Mouse (Mus musculus): ENCODE measurements at regions not wholly inside any gene's neighbourhood (a gene's known extent, or its start where the extent isn't known, plus 50 kb on each side); places are given as distances from the start of the nearest gene placed in this dataset.

- no peak overlapping the region for H3K9ac ChIP-seq (ENCODE audit: low read length)
- WGBS: 84% methylated on average over 4 of the region's 4 CpGs
- H3K36me3 ChIP-seq (ENCODE audit: control insufficient read depth, insufficient read depth, low read length): no peaks in the 10 kb centered on the region
- ATAC-seq (ENCODE audit: low FRiP score, low TSS enrichment) (no peak), DNase-seq (ENCODE audit: low spot score) (no peak)
- no peak for TF ChIP-seq CTCF (IDR thresholded peaks at IDR 0.05; ENCODE audit: low read depth)
- TF ChIP-seq EP300 (optimal IDR thresholded peaks at IDR 0.05): no peak
- no peak overlapping the region for H3K27ac ChIP-seq (replicated peaks)
- H3K4me2 ChIP-seq (replicated peaks; ENCODE audit: low read depth): no peak overlapping the region
- H3K4me1 ChIP-seq (replicated peaks; ENCODE audit: control insufficient read depth, insufficient read depth): no peaks in the 10 kb centered on the region; the same call in 1 of the 2 replicates
- 0 out of 2 replicates have a peak, but pooled peaks cover 2% of the 10 kb centered on the region for H3K9me3 ChIP-seq (ENCODE audit: control insufficient read depth, low read length)
- H3K27me3 ChIP-seq (ENCODE audit: control insufficient read depth, insufficient read depth, low read length): no peaks in the 10 kb centered on the region
- H3K4me3 ChIP-seq (ENCODE audit: low read depth, low read length): no peak overlapping the region
Observed at GRCm38 (mm10) chr17:88326740-88327123, 113.8 kb upstream of the Foxn2 start.

- H3K27ac ChIP-seq (replicated peaks): no peak overlapping the region
- ATAC-seq (ENCODE audit: low FRiP score, low TSS enrichment): no peak
- no peak overlapping the region for H3K4me3 ChIP-seq (ENCODE audit: low read depth, low read length)
- H3K9me3 ChIP-seq (ENCODE audit: control insufficient read depth, low read length): 0 out of 2 replicates have a peak, but pooled peaks cover 2% of the 10 kb centered on the region
- no peak overlapping the region for H3K4me2 ChIP-seq (replicated peaks; ENCODE audit: low read depth)
- no peaks in the 10 kb centered on the region for H3K36me3 ChIP-seq (ENCODE audit: control insufficient read depth, insufficient read depth, low read length)
- no peak for TF ChIP-seq EP300 (optimal IDR thresholded peaks at IDR 0.05)
- no peak for TF ChIP-seq CTCF (IDR thresholded peaks at IDR 0.05; ENCODE audit: low read depth)
- H3K4me1 ChIP-seq (replicated peaks; ENCODE audit: control insufficient read depth, insufficient read depth): no peaks in the 10 kb centered on the region; the same call in 1 of the 2 replicates
- whole genome bisulfite sequencing: 45% methylated on average over 8 of the region's 8 CpGs
- DNase-seq (ENCODE audit: low spot score): no peak
- no peaks in the 10 kb centered on the region for H3K27me3 ChIP-seq (ENCODE audit: control insufficient read depth, insufficient read depth, low read length)
- H3K9ac ChIP-seq (ENCODE audit: low read length): no peak overlapping the region
Observed at GRCm38 (mm10) chr17:88327791-88328190, 112.7 kb upstream of the Foxn2 start.

GRCm38 (mm10) chr17:88328807-88329206, 111.7 kb upstream of the Foxn2 start:
- DNase-seq (ENCODE audit: low spot score) (no peak), ATAC-seq (ENCODE audit: low FRiP score, low TSS enrichment) (no peak)
- H3K27ac ChIP-seq (replicated peaks): no peak overlapping the region
- 0 out of 2 replicates have a peak, but pooled peaks cover 2% of the 10 kb centered on the region for H3K9me3 ChIP-seq (ENCODE audit: control insufficient read depth, low read length)
- WGBS: 45% methylated on average over 8 of the region's 8 CpGs
- H3K4me1 ChIP-seq (replicated peaks; ENCODE audit: control insufficient read depth, insufficient read depth): no peaks in the 10 kb centered on the region; the same call in 1 of the 2 replicates
- TF ChIP-seq EP300 (optimal IDR thresholded peaks at IDR 0.05): no peak
- no peak for TF ChIP-seq CTCF (IDR thresholded peaks at IDR 0.05; ENCODE audit: low read depth)
- H3K36me3 ChIP-seq (ENCODE audit: control insufficient read depth, insufficient read depth, low read length): no peaks in the 10 kb centered on the region
- H3K4me3 ChIP-seq (ENCODE audit: low read depth, low read length): no peak overlapping the region
- H3K9ac ChIP-seq (ENCODE audit: low read length): no peak overlapping the region
- no peaks in the 10 kb centered on the region for H3K27me3 ChIP-seq (ENCODE audit: control insufficient read depth, insufficient read depth, low read length)
- H3K4me2 ChIP-seq (replicated peaks; ENCODE audit: low read depth): no peak overlapping the region

GRCm38 (mm10) chr17:88329715-88330114, 110.8 kb upstream of the Foxn2 start:
- H3K4me1 ChIP-seq (replicated peaks; ENCODE audit: control insufficient read depth, insufficient read depth): no peaks in the 10 kb centered on the region; the same call in 1 of the 2 replicates
- TF ChIP-seq EP300 (optimal IDR thresholded peaks at IDR 0.05): no peak
- TF ChIP-seq CTCF (IDR thresholded peaks at IDR 0.05; ENCODE audit: low read depth): no peak
- DNase-seq (ENCODE audit: low spot score) (no peak), ATAC-seq (ENCODE audit: low FRiP score, low TSS enrichment) (peak; percentile 43; the same call in 1 of the 2 replicates)
- H3K27me3 ChIP-seq (ENCODE audit: control insufficient read depth, insufficient read depth, low read length): no peaks in the 10 kb centered on the region
- 48% methylated on average over 9 of the region's 9 CpGs for WGBS
- 0 out of 2 replicates have a peak, but pooled peaks cover 2% of the 10 kb centered on the region for H3K9me3 ChIP-seq (ENCODE audit: control insufficient read depth, low read length)
- H3K4me3 ChIP-seq (ENCODE audit: low read depth, low read length): no peak overlapping the region
- no peaks in the 10 kb centered on the region for H3K36me3 ChIP-seq (ENCODE audit: control insufficient read depth, insufficient read depth, low read length)
- no peak overlapping the region for H3K4me2 ChIP-seq (replicated peaks; ENCODE audit: low read depth)
- H3K9ac ChIP-seq (ENCODE audit: low read length): no peak overlapping the region
- no peak overlapping the region for H3K27ac ChIP-seq (replicated peaks)

- H3K4me3 ChIP-seq (ENCODE audit: low read depth, low read length): no peak overlapping the region
- H3K9ac ChIP-seq (ENCODE audit: low read length): no peak overlapping the region
- H3K4me1 ChIP-seq (replicated peaks; ENCODE audit: control insufficient read depth, insufficient read depth): no peaks in the 10 kb centered on the region; the same call in 1 of the 2 replicates
- no peaks in the 10 kb centered on the region for H3K27me3 ChIP-seq (ENCODE audit: control insufficient read depth, insufficient read depth, low read length)
- WGBS: 86% methylated on average over 2 of the region's 2 CpGs
- H3K4me2 ChIP-seq (replicated peaks; ENCODE audit: low read depth): no peak overlapping the region
- no peak for ATAC-seq (ENCODE audit: low FRiP score, low TSS enrichment)
- no peak overlapping the region for H3K27ac ChIP-seq (replicated peaks)
- H3K36me3 ChIP-seq (ENCODE audit: control insufficient read depth, insufficient read depth, low read length): no peaks in the 10 kb centered on the region
- DNase-seq (ENCODE audit: low spot score): no peak
- 0 out of 2 replicates have a peak, but pooled peaks cover 2% of the 10 kb centered on the region for H3K9me3 ChIP-seq (ENCODE audit: control insufficient read depth, low read length)
- TF ChIP-seq CTCF (IDR thresholded peaks at IDR 0.05; ENCODE audit: low read depth) (peak; percentile 47), EP300 (optimal IDR thresholded peaks at IDR 0.05) (no peak)
Observed at GRCm38 (mm10) chr17:88330129-88330528, 110.4 kb upstream of the Foxn2 start.

GRCm38 (mm10) chr17:88333816-88334215, 106.7 kb upstream of the Foxn2 start:
- H3K4me2 ChIP-seq (replicated peaks; ENCODE audit: low read depth): no peak overlapping the region
- no peaks in the 10 kb centered on the region for H3K4me1 ChIP-seq (replicated peaks; ENCODE audit: control insufficient read depth, insufficient read depth)
- 61% methylated on average over 4 of the region's 4 CpGs for WGBS
- H3K9ac ChIP-seq (ENCODE audit: low read length): no peak overlapping the region
- no peak overlapping the region for H3K4me3 ChIP-seq (ENCODE audit: low read depth, low read length)
- H3K36me3 ChIP-seq (ENCODE audit: control insufficient read depth, insufficient read depth, low read length): no peaks in the 10 kb centered on the region
- no peak overlapping the region for H3K27ac ChIP-seq (replicated peaks)
- ATAC-seq (ENCODE audit: low FRiP score, low TSS enrichment): no peak
- H3K27me3 ChIP-seq (ENCODE audit: control insufficient read depth, insufficient read depth, low read length): no peaks in the 10 kb centered on the region
- 0 out of 2 replicates have a peak, but pooled peaks cover 2% of the 10 kb centered on the region for H3K9me3 ChIP-seq (ENCODE audit: control insufficient read depth, low read length)
- TF ChIP-seq EP300 (optimal IDR thresholded peaks at IDR 0.05) (no peak), CTCF (IDR thresholded peaks at IDR 0.05; ENCODE audit: low read depth) (no peak)
- no peak for DNase-seq (ENCODE audit: low spot score)

Measured in stomach, postnatal 0 days (tissue).